Mouse (Mus musculus): Measurements from ENCODE around the gene Nol4l.

GRCm38 (mm10) chr2:153457467-153457866 lies 72.3 kb downstream of the Nol4l start:
- TF ChIP-seq CTCF (IDR thresholded peaks at IDR 0.05; ENCODE audit: borderline replicate concordance, insufficient read depth, low read depth, low read length) (no peak), POLR2A (IDR thresholded peaks at IDR 0.05; ENCODE audit: borderline replicate concordance, insufficient read depth, low read length) (no peak)

Data from cerebellum, adult 2 months (tissue).